In genomic region chr5:107960532-107961202, GRCm38 (mm10) we compare ENCODE assay signal across 9 mouse cellular contexts. TPM values are rescaled to one million over a fixed set of nuclear protein-coding genes. Genes with fewer than 3 reads are reported as not detected.
DNase-seq lines count a peak whose midpoint lies in the region; ATAC-seq and TF ChIP-seq lines count a peak whose summit lies in the region.
"Had no signal": no experiment of that assay in that cellular context is flagged by ENCODE, and none has a peak within 500 bp of the region (broad histone marks: within the 10 kb centered on the region; RNA-seq: fewer than 3 reads in every experiment).

No protein-coding gene starts in this region.

- TF ChIP-seq POLR2A in bone marrow, adult 2 months (IDR thresholded peaks at IDR 0.05; ENCODE audit: borderline replicate concordance, control insufficient read depth, low read depth, low read length) = no peak

- H3K27ac ChIP-seq in bone marrow, adult 2 months (ENCODE audit: control insufficient read depth, insufficient read depth, low read depth, low read length, poor library complexity) = peak overlapping the region; percentile 39

- TF ChIP-seq CTCF in bone marrow, adult 2 months (IDR thresholded peaks at IDR 0.05; ENCODE audit: control insufficient read depth, insufficient read depth, low read length) = no peak

- H3K4me3 ChIP-seq in bone marrow, adult 2 months (replicated peaks; ENCODE audit: control insufficient read depth, low read depth, low read length) = peak overlapping the region; percentile 52

- peaks cover 6% of the 10 kb centered on the region for H3K4me1 ChIP-seq in bone marrow, adult 2 months (ENCODE audit: control insufficient read depth, insufficient read depth, low read length)

- peak; percentile 89 for ATAC-seq in neutrophil, adult 5-6 weeks (ENCODE audit: extremely low read depth, insufficient number of reproducible peaks, low FRiP score, poor library complexity, severe bottlenecking)
- ATAC-seq: Patski had no signal

- peak; percentile 23 for DNase-seq in embryo, embryonic 11 days
- DNase-seq in embryo, embryonic 9.5 days (ENCODE audit: extremely low spot score) = no peak
- peak; percentile 84 for DNase-seq in liver
- no peak for DNase-seq in right cerebral cortex, postnatal 25 days
- no peak for DNase-seq in cerebellum, adult 18-20 months
- no peak for DNase-seq in left cerebral cortex, adult 18-20 months (ENCODE audit: low spot score in 2 of 2)

- 12% methylated on average over 14 of the region's 14 CpGs for WGBS in bone marrow, adult 2 months

RNA-seq across cellular contexts. Expression of gene Fam69a, which starts 26.2 kb away (rescaled TPM):
- 13.5 and 14.2 TPM in 2 replicates for polyA plus RNA-seq in bone marrow, adult 2 months (2011; ENCODE audit: insufficient read depth, insufficient read length, low replicate concordance, missing spikeins)
- total RNA-seq in neutrophil, adult 5-6 weeks (2017) = 39.3 and 44.8 TPM in 2 replicates
- total RNA-seq in left cerebral cortex, adult 18-20 months (2021) = 10 to 100 TPM; 29.1 to 36.2 TPM

Comparison
In these comparisons a context has a peak if more than half of its experiments do, and no peak if none do; other contexts are left out.
1. DNase-seq: peak in embryo, embryonic 11 days (single experiment) and liver (single experiment); none in embryo, embryonic 9.5 days (single experiment), right cerebral cortex, postnatal 25 days (single experiment), cerebellum, adult 18-20 months (0 of 2) and left cerebral cortex, adult 18-20 months (0 of 2).